Mouse (Mus musculus): ENCODE measurements around the gene Cdk15. TPM values are rescaled to one million over a fixed set of nuclear protein-coding genes. Genes with fewer than 3 reads are reported as not detected.
A peak's percentile ranks its signal among the peaks of the same experiment; 100 is the strongest.

Gene Cdk15
- polyA plus RNA-seq, 1 experiment from 2014 or later: 0.79 TPM

- ATAC-seq (replicated peaks; ENCODE audit: insufficient number of reproducible peaks, low FRiP score, low TSS enrichment, low read depth) (no peak), DNase-seq (ENCODE audit: low spot score) (no peak)
- Histone ChIP-seq H3K9me3 (replicated peaks; ENCODE audit: control insufficient read depth, low read length) (no peaks in the 10 kb centered on the region), H3K4me1 (ENCODE audit: control insufficient read depth, insufficient read depth, low read length) (no peaks in the 10 kb centered on the region), H3K36me3 (replicated peaks; ENCODE audit: control insufficient read depth, insufficient read depth, low read depth, low read length) (no peaks in the 10 kb centered on the region), H3K4me3 (ENCODE audit: low read depth, low read length) (no peak overlapping the region), H3K27me3 (ENCODE audit: control insufficient read depth, insufficient read depth, low read length) (no peaks in the 10 kb centered on the region), H3K27ac (replicated peaks; ENCODE audit: low read depth, low read length) (no peak overlapping the region), H3K9ac (replicated peaks; ENCODE audit: low read length) (no peak overlapping the region), H3K4me2 (ENCODE audit: low read depth, low read length) (no peak overlapping the region)
- 89% methylated on average over 7 of the region's 7 CpGs for WGBS
Observed at GRCm38 (mm10) chr1:59222101-59222825, 34.4 kb upstream of the Cdk15 start.

- no peak overlapping the region for H3K9ac ChIP-seq (replicated peaks; ENCODE audit: low read length)
- no peaks in the 10 kb centered on the region for H3K27me3 ChIP-seq (ENCODE audit: control insufficient read depth, insufficient read depth, low read length)
- no peak for ATAC-seq (replicated peaks; ENCODE audit: insufficient number of reproducible peaks, low FRiP score, low TSS enrichment, low read depth)
- no peak overlapping the region for H3K27ac ChIP-seq (replicated peaks; ENCODE audit: low read depth, low read length)
- no peaks in the 10 kb centered on the region for H3K9me3 ChIP-seq (replicated peaks; ENCODE audit: control insufficient read depth, low read length)
- no peaks in the 10 kb centered on the region for H3K4me1 ChIP-seq (ENCODE audit: control insufficient read depth, insufficient read depth, low read length)
- no peak overlapping the region for H3K4me2 ChIP-seq (ENCODE audit: low read depth, low read length)
- no peaks in the 10 kb centered on the region for H3K36me3 ChIP-seq (replicated peaks; ENCODE audit: control insufficient read depth, insufficient read depth, low read depth, low read length)
- no peak overlapping the region for H3K4me3 ChIP-seq (ENCODE audit: low read depth, low read length)
- 92% methylated on average over 7 of the region's 7 CpGs for WGBS
- no peak for DNase-seq (ENCODE audit: low spot score)
Observed at GRCm38 (mm10) chr1:59228552-59228951, 28.2 kb upstream of the Cdk15 start.

DNA sequence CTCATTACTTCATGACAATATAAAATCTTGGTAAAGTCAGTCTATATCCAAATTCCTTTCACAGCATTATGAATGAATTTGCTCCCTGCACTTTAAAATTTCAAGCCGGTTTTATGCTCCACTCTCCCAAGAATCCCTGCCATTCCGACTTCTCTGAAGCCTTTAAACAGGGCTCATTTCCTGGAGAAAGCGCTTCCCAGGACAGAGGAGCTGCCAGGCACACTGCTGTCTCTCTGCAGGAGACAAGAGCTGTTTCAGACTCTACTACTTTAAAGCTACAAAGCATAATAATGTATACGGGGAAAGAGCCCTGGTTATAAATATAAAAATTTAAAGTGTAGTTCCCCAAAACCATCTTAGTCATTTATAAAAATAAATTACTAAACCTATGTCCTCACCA, 27.5 kb upstream of the Cdk15 start:
- no peak overlapping the region for H3K4me3 ChIP-seq (ENCODE audit: low read depth, low read length)
- no peaks in the 10 kb centered on the region for H3K9me3 ChIP-seq (replicated peaks; ENCODE audit: control insufficient read depth, low read length)
- no peak for ATAC-seq (replicated peaks; ENCODE audit: insufficient number of reproducible peaks, low FRiP score, low TSS enrichment, low read depth)
- 40% methylated on average over 4 of the region's 4 CpGs for WGBS
- H3K4me2 ChIP-seq (ENCODE audit: low read depth, low read length): no peak overlapping the region
- no peaks in the 10 kb centered on the region for H3K36me3 ChIP-seq (replicated peaks; ENCODE audit: control insufficient read depth, insufficient read depth, low read depth, low read length)
- no peaks in the 10 kb centered on the region for H3K4me1 ChIP-seq (ENCODE audit: control insufficient read depth, insufficient read depth, low read length)
- no peak overlapping the region for H3K27ac ChIP-seq (replicated peaks; ENCODE audit: low read depth, low read length)
- no peaks in the 10 kb centered on the region for H3K27me3 ChIP-seq (ENCODE audit: control insufficient read depth, insufficient read depth, low read length)
- DNase-seq (ENCODE audit: low spot score): no peak
- H3K9ac ChIP-seq (replicated peaks; ENCODE audit: low read length): no peak overlapping the region

GRCm38 (mm10) chr1:59236856-59237441, 19.8 kb upstream of the Cdk15 start, which contains the start of gene Als2:
Gene Als2 (minus strand): TSS chr1:59237231.
- H3K27ac ChIP-seq (replicated peaks; ENCODE audit: low read depth, low read length): peak within 1 kb of the TSS; percentile 28; the same call in 1 of the 2 replicates
- 0% methylated on average over 47 of the region's 58 CpGs for WGBS

GRCm38 (mm10) chr1:59237614-59238211, 19.0 kb upstream of the Cdk15 start:
- Histone ChIP-seq H3K27ac (replicated peaks; ENCODE audit: low read depth, low read length) (no peak overlapping the region; the same call in 1 of the 2 replicates), H3K36me3 (replicated peaks; ENCODE audit: control insufficient read depth, insufficient read depth, low read depth, low read length) (no peaks in the 10 kb centered on the region), H3K4me3 (ENCODE audit: low read depth, low read length) (peak overlapping the region; percentile 82), H3K27me3 (ENCODE audit: control insufficient read depth, insufficient read depth, low read length) (no peaks in the 10 kb centered on the region), H3K9me3 (replicated peaks; ENCODE audit: control insufficient read depth, low read length) (no peaks in the 10 kb centered on the region), H3K4me1 (ENCODE audit: control insufficient read depth, insufficient read depth, low read length) (no peaks in the 10 kb centered on the region), H3K4me2 (ENCODE audit: low read depth, low read length) (peak overlapping the region; percentile 54), H3K9ac (replicated peaks; ENCODE audit: low read length) (peak overlapping the region; percentile 45)
- DNase-seq (ENCODE audit: low spot score) (peak; percentile 81), ATAC-seq (replicated peaks; ENCODE audit: insufficient number of reproducible peaks, low FRiP score, low TSS enrichment, low read depth) (peak; percentile 29; the same call in 1 of the 2 replicates)
- 1% methylated on average over 19 of the region's 19 CpGs for WGBS

More at GRCm38 (mm10) chr1:59236856-59237441, 19.8 kb upstream of the Cdk15 start, which contains the start of gene Als2:
- DNase-seq (ENCODE audit: low spot score): peak; percentile 98
- peak within 1 kb of the TSS; percentile 76 for H3K9ac ChIP-seq (replicated peaks; ENCODE audit: low read length)
- no peaks in the 10 kb centered on the region for H3K9me3 ChIP-seq (replicated peaks; ENCODE audit: control insufficient read depth, low read length)
- peak; percentile 99 for ATAC-seq (replicated peaks; ENCODE audit: insufficient number of reproducible peaks, low FRiP score, low TSS enrichment, low read depth)
- H3K4me1 ChIP-seq (ENCODE audit: control insufficient read depth, insufficient read depth, low read length): no peaks in the 10 kb centered on the region
- no peaks in the 10 kb centered on the region for H3K27me3 ChIP-seq (ENCODE audit: control insufficient read depth, insufficient read depth, low read length)
- peak within 1 kb of the TSS; percentile 75 for H3K4me2 ChIP-seq (ENCODE audit: low read depth, low read length)
- peak within 1 kb of the TSS; percentile 82 for H3K4me3 ChIP-seq (ENCODE audit: low read depth, low read length)
- no peaks in the 10 kb centered on the region for H3K36me3 ChIP-seq (replicated peaks; ENCODE audit: control insufficient read depth, insufficient read depth, low read depth, low read length)

- 68% methylated on average over 2 of the region's 2 CpGs for WGBS
- H3K4me3 ChIP-seq (ENCODE audit: low read depth, low read length): no peak overlapping the region
Observed at GRCm38 (mm10) chr1:59243770-59244169, 12.9 kb upstream of the Cdk15 start.

DNA sequence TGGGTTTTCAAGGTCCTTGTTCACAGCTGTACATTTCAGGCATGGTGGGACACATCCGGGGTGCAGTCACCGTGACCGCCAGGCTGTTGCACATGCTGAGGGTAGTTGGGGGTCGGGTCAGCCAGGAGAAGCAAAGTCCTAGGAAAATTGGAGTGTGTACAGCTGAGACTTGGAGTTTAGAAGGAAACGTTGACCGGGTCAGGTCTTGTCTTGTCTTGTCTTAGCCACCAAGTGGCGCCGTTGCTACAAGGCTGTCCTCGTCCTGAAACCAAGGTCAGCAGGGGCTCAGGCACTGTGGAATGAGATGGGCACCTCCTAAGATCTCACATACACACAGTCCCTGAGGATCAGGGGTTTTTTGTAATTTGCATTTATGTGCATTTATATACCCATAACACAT, 9.1 kb upstream of the Cdk15 start:
- WGBS: 3% methylated on average over 9 of the region's 9 CpGs
- H3K4me3 ChIP-seq (ENCODE audit: low read depth, low read length): no peak overlapping the region

More at GRCm38 (mm10) chr1:59243770-59244169, 12.9 kb upstream of the Cdk15 start:
- Histone ChIP-seq H3K9me3 (replicated peaks; ENCODE audit: control insufficient read depth, low read length) (no peaks in the 10 kb centered on the region), H3K27ac (replicated peaks; ENCODE audit: low read depth, low read length) (no peak overlapping the region), H3K27me3 (ENCODE audit: control insufficient read depth, insufficient read depth, low read length) (no peaks in the 10 kb centered on the region), H3K36me3 (replicated peaks; ENCODE audit: control insufficient read depth, insufficient read depth, low read depth, low read length) (no peaks in the 10 kb centered on the region; the same call in 1 of the 2 replicates), H3K4me2 (ENCODE audit: low read depth, low read length) (no peak overlapping the region), H3K9ac (replicated peaks; ENCODE audit: low read length) (no peak overlapping the region), H3K4me1 (ENCODE audit: control insufficient read depth, insufficient read depth, low read length) (no peaks in the 10 kb centered on the region)
- DNase-seq (ENCODE audit: low spot score) (no peak), ATAC-seq (replicated peaks; ENCODE audit: insufficient number of reproducible peaks, low FRiP score, low TSS enrichment, low read depth) (no peak)

More for the DNA sequence above, 9.1 kb upstream of the Cdk15 start:
- H3K4me1 ChIP-seq (ENCODE audit: control insufficient read depth, insufficient read depth, low read length): no peaks in the 10 kb centered on the region
- ATAC-seq (replicated peaks; ENCODE audit: insufficient number of reproducible peaks, low FRiP score, low TSS enrichment, low read depth) (0 out of 2 replicates have a peak, but pooled peaks have one; percentile 48), DNase-seq (ENCODE audit: low spot score) (peak; percentile 82)
- no peak overlapping the region for H3K27ac ChIP-seq (replicated peaks; ENCODE audit: low read depth, low read length)
- no peaks in the 10 kb centered on the region for H3K9me3 ChIP-seq (replicated peaks; ENCODE audit: control insufficient read depth, low read length)
- no peaks in the 10 kb centered on the region; the same call in 1 of the 2 replicates for H3K36me3 ChIP-seq (replicated peaks; ENCODE audit: control insufficient read depth, insufficient read depth, low read depth, low read length)
- no peak overlapping the region for H3K4me2 ChIP-seq (ENCODE audit: low read depth, low read length)
- H3K9ac ChIP-seq (replicated peaks; ENCODE audit: low read length): no peak overlapping the region
- no peaks in the 10 kb centered on the region for H3K27me3 ChIP-seq (ENCODE audit: control insufficient read depth, insufficient read depth, low read length)

Measured in embryonic facial prominence, embryonic 11.5 days (tissue).